Mouse (Mus musculus): ENCODE measurements around the gene Thsd4.
"Not testable (repeated sequence)": the region's sequence is repeated elsewhere in the genome, so short reads cannot be mapped to it uniquely, and the experiment has no call there.

The Thsd4 gene

GRCm38 (mm10) chr9:60309786-60310711, 211.8 kb downstream of the Thsd4 start:
- peak; percentile 23 for DNase-seq (ENCODE audit: low read depth, low spot score)

GRCm38 (mm10) chr9:60308182-60308581, 213.7 kb downstream of the Thsd4 start:
- no peak for DNase-seq (ENCODE audit: low read depth, low spot score)

- DNase-seq (ENCODE audit: low read depth, low spot score), result no peak
These were observed 214.4 kb downstream of the Thsd4 start for GRCm38 (mm10) chr9:60307469-60307868.

- DNase-seq (ENCODE audit: low read depth, low spot score), result no peak
These were observed 215.6 kb downstream of the Thsd4 start for GRCm38 (mm10) chr9:60306241-60306640.

GRCm38 (mm10) chr9:60305204-60305840, 216.5 kb downstream of the Thsd4 start:
- DNase-seq (ENCODE audit: low read depth, low spot score), result no peak

GRCm38 (mm10) chr9:60296276-60296675, 225.6 kb downstream of the Thsd4 start:
- no peak for DNase-seq (ENCODE audit: low read depth, low spot score)

- no peak for DNase-seq (ENCODE audit: low read depth, low spot score)
These were observed 226.6 kb downstream of the Thsd4 start for GRCm38 (mm10) chr9:60295199-60295598.

GRCm38 (mm10) chr9:60293129-60293528, 228.7 kb downstream of the Thsd4 start:
- DNase-seq (ENCODE audit: low read depth, low spot score), result no peak

GRCm38 (mm10) chr9:60290780-60291179, 231.1 kb downstream of the Thsd4 start:
- DNase-seq (ENCODE audit: low read depth, low spot score), result no peak

GRCm38 (mm10) chr9:60288789-60289188, 233.1 kb downstream of the Thsd4 start:
- no peak for DNase-seq (ENCODE audit: low read depth, low spot score)

GRCm38 (mm10) chr9:60286390-60286789, 235.5 kb downstream of the Thsd4 start:
- DNase-seq (ENCODE audit: low read depth, low spot score), result no peak

- no peak for DNase-seq (ENCODE audit: low read depth, low spot score)
These were observed 236.8 kb downstream of the Thsd4 start for GRCm38 (mm10) chr9:60285047-60285462.

GRCm38 (mm10) chr9:60284318-60284717, 237.5 kb downstream of the Thsd4 start:
- DNase-seq (ENCODE audit: low read depth, low spot score), result no peak

GRCm38 (mm10) chr9:60283546-60283945, 238.3 kb downstream of the Thsd4 start:
- DNase-seq (ENCODE audit: low read depth, low spot score), result no peak

GRCm38 (mm10) chr9:60281281-60281680, 240.6 kb downstream of the Thsd4 start:
- DNase-seq (ENCODE audit: low read depth, low spot score), result no peak

GRCm38 (mm10) chr9:60280786-60281185, 241.1 kb downstream of the Thsd4 start:
- no peak for DNase-seq (ENCODE audit: low read depth, low spot score)

- no peak for DNase-seq (ENCODE audit: low read depth, low spot score)
These were observed 242.3 kb downstream of the Thsd4 start for GRCm38 (mm10) chr9:60279556-60279955.

- DNase-seq (ENCODE audit: low read depth, low spot score), result no peak
These were observed 245.5 kb downstream of the Thsd4 start for GRCm38 (mm10) chr9:60276351-60276750.

- DNase-seq (ENCODE audit: low read depth, low spot score), result no peak
These were observed 246.3 kb downstream of the Thsd4 start for GRCm38 (mm10) chr9:60275410-60276159.

GRCm38 (mm10) chr9:60274503-60274902, 247.3 kb downstream of the Thsd4 start:
- no peak for DNase-seq (ENCODE audit: low read depth, low spot score)

- DNase-seq (ENCODE audit: low read depth, low spot score), result not testable (repeated sequence)
These were observed 249.5 kb downstream of the Thsd4 start for GRCm38 (mm10) chr9:60272345-60272744.

GRCm38 (mm10) chr9:60271940-60272339, 249.9 kb downstream of the Thsd4 start:
- DNase-seq (ENCODE audit: low read depth, low spot score), result no peak

Data from retina, adult 2 months (tissue).